Mouse (Mus musculus) lung, postnatal 36 days (tissue): ENCODE data around the gene Nav2.

ENCODE experiments used
- DNase-seq: peaks from one replicate; pipeline ENCODE4 v3.0.0; 2022; ENCODE audit warnings: mixed read lengths

Gene Nav2

GRCm38 (mm10) chr7:48908521-48909341 lies at the start of gene Nav2:
Gene Nav2 (plus strand): TSS chr7:48908716.
- DNase-seq, result peak; percentile 29

DNA sequence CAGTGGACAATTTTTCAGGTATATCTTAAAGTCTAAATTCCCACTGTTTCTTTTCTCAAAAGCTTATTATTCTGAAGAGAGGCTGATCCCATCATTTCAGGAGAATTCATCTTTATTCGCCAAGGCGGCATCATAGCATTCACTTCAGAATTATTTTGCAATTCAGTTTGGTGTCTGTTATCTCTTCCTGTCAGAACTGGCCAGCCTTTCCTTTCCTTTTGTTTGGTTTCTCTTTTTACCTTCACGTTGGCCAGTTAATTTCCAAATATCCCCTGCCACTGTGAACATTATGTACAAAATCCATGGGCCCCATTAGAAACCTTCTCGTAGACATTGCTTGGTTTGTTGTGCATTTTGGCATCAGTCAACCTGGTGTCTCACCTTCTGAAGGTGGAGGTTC lies 49.2 kb upstream of the Nav2 start:
- DNase-seq, result no peak

- DNase-seq, result no peak
Observed at GRCm38 (mm10) chr7:48860948-48861347, 47.6 kb upstream of the Nav2 start.

- no peak for DNase-seq
Observed at GRCm38 (mm10) chr7:48861796-48862195, 46.7 kb upstream of the Nav2 start.

GRCm38 (mm10) chr7:48864199-48864598 lies 44.3 kb upstream of the Nav2 start:
- DNase-seq, result no peak

DNA sequence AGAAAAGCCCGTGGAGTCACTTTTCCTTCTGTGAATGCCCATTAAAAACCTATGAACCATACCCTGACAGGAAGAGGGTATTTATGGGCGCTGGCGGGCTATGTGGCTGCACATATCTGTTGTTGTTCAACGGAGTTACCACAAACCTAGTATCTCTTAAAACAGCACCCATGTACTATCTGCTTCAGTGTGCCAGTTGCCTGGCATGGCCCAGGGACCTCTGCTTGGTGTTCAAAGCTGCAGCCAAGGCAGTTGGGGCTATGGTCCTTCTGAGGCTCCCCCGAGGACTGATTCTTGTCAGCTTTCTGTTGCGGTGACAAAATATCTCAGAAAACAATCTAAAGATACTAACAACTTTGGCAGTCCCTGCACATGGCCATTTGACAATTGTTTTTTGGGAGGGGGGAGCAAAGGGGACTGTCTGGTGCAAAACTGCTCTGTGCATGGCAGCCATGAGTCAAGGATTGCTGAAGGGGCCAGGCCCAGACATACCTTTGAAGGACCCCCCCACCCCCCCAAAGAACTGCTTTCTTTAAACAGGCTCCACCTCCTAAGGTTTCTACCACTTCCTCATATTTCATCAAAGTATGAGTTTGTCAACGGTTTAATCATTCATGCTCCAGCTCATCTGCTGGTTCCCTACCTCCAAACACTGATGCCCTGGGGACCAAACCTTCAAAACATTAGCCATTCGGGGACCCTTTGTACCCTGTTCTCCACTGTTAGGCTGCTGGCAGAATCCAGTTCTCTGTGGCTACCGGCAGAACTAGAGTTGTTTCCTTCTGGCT lies 43.7 kb upstream of the Nav2 start:
- no peak for DNase-seq

GRCm38 (mm10) chr7:48867576-48867975 lies 40.9 kb upstream of the Nav2 start:
- no peak for DNase-seq

- DNase-seq, result no peak
Observed at GRCm38 (mm10) chr7:48870144-48870543, 38.4 kb upstream of the Nav2 start.

GRCm38 (mm10) chr7:48870579-48871180 lies 37.8 kb upstream of the Nav2 start:
- no peak for DNase-seq

- DNase-seq, result no peak
Observed at GRCm38 (mm10) chr7:48871292-48871691, 37.2 kb upstream of the Nav2 start.

DNA sequence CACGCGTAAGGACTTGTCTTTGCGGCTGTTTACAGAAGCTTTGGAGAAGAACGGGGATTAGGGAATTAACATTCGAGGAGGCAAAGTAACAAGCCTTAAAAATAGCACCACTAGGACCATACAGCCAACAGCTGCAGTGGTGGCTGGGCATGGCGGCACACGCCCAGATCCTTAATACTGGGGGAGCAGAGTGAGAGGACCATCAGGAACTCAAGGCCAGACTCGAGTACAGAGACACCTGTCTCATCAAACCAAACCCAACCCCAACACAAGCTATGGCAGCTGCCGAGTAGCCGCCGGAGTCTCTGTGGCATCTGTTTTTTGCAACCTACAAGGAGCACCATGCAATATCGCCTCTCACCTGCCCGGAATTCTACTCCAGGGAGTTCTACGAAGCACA lies 33.4 kb upstream of the Nav2 start:
- no peak for DNase-seq

DNA sequence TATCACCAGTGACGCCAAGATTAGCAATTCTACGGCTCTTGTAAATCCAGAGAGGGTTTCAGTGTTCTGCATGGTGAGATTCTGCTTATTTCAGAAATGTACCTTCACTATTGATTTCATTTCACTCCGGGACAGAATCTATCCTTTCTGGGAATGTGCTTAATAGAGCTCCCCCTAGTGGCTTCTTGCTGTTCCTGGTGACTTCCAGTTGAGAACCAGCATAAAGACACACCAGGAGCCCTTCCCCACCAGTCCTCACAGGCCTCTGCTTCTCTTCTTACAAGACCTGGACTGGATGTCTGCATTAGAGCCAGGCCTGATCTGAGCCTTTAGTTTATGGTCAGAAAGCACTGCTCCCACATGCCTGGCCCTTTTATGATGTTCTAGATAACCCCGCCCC lies 32.0 kb upstream of the Nav2 start:
- DNase-seq, result peak; percentile 83

GRCm38 (mm10) chr7:48877786-48878390 lies 30.6 kb upstream of the Nav2 start:
- no peak for DNase-seq

DNA sequence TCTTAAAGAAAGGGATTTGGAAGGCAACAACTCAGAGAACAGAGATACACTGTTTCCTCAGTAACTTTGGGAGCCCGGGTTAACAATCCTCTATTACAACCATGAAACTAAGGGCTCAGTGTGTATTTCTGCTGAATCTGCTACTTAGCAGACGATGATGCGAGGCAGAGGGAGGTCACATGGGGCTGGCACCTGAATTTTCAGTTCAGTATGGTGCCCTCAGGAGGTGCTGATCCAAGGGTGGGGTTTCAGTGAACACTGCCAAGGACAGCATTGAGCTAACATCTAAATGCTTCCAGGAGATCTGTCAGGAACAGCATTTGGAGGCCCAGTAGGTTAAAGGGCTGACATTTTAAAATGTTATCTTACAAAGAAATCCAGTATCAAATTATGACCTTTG lies 28.9 kb upstream of the Nav2 start:
- DNase-seq, result no peak

DNA sequence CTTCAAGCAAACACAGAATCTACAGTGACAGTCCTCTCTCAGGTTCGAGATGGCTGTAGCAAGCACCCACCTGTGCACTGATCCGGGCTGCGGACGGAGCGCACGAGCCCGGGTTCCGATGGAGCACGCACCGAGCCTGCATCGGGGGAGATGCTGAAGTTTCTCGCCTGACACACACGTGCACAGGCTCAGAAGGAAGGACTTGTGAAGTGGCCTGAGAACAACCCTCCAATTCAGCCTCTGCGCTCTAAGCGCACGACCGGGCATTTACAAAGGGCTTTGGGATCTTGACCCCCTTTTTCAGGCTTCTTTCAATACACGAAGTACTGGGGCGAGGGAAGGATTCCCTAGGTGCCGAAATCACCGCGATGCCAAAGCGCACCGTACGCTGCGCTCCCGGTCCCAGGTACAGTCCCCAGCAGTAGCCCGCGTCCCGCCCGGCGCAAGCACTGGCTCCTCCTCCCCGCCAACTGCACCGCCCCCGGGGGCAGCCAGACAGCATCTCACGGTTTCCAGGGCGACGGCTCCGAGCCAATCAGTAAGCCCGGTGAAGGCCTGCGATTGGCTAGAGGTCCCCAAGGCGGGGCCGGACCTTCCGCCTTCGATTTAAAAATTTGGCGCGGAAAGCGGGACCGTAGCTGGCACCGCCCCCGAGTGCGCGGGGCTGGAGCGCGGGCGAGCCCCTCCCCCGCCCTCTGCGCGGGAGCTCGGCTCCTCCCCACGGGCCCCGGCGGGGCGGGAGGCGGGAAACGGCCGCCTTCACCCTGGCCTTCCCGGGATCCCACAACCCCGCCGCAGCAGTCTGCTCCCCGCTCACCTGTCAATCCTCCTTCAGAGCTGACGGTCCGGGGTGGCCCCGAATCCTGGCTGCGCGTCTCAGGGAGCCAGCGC lies 27.7 kb upstream of the Nav2 start:
- peak; percentile 98 for DNase-seq

GRCm38 (mm10) chr7:48881486-48881885 lies 27.0 kb upstream of the Nav2 start, which contains the start of gene E2f8:
Gene E2f8 (minus strand): TSS chr7:48881596.
- peak; percentile 67 for DNase-seq

- peak; percentile 56 for DNase-seq
Observed at GRCm38 (mm10) chr7:48881971-48882609, 26.4 kb upstream of the Nav2 start.

- DNase-seq, result no peak
Observed at GRCm38 (mm10) chr7:48883525-48884265, 24.8 kb upstream of the Nav2 start.

DNA sequence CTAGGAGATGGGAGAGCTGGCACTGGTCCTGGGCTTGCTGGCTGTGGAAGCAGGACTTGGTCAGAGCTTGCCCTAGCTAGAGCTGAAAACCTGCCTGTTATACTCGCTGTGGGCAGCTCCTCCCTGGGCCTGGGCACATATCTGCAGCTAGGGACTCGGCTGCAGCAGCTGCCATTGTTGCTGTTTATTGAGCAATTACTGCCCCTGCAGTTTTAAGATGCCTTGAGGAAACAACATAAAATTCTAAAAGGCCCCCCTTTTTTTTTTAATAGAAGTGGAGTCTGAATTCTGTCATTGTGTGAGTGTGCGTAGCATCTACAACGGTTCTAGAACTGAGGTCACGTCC lies 24.3 kb upstream of the Nav2 start:
- no peak for DNase-seq

- no peak for DNase-seq
Observed at GRCm38 (mm10) chr7:48887973-48888372, 20.5 kb upstream of the Nav2 start.

GRCm38 (mm10) chr7:48888751-48889150 lies 19.8 kb upstream of the Nav2 start:
- no peak for DNase-seq
